Mouse (Mus musculus) gastrocnemius, adult 2 months (tissue): ENCODE results near the gene Lgr4. TPM values are rescaled to one million over a fixed set of nuclear protein-coding genes. Genes with fewer than 3 reads are reported as not detected.
A peak's percentile ranks its signal among the peaks of the same experiment; 100 is the strongest.

Source experiments
- DNase-seq: peaks from one replicate; pipeline ENCODE4 v3.0.0; 2022
- H3K27ac ChIP-seq: fragments of 200-600 bp; 2 replicates; pipeline ENCODE4 v1.8.1; 2022; ENCODE audit warnings: mild to moderate bottlenecking
- H3K4me3 ChIP-seq: fragments of 200-600 bp; 2 replicates; pipeline ENCODE4 v1.8.1; 2022; ENCODE audit warnings: mild to moderate bottlenecking, moderate library complexity
- CTCF ChIP-seq: fragments of 200-600 bp; IDR thresholded peaks from 2 replicates; pipeline ENCODE4 v1.8.1; 2022; ENCODE audit warnings: antibody characterized with exemption, mild to moderate bottlenecking, moderate library complexity
- intact Hi-C: fragments of 180-260 bp; cut with DNase I; formaldehyde crosslinking; loops from one replicate; pipeline ENCODE4 v1.15.1; 2025
- total RNA-seq, 2 experiments: library from RNA; stranded (reverse); gene quantifications; 2 replicates each; pipeline ENCODE4 v1.2.3; 2021

The Lgr4 gene
- total RNA-seq, 2 experiments from 2014 or later: 28.9 to 30.4 TPM

DNA sequence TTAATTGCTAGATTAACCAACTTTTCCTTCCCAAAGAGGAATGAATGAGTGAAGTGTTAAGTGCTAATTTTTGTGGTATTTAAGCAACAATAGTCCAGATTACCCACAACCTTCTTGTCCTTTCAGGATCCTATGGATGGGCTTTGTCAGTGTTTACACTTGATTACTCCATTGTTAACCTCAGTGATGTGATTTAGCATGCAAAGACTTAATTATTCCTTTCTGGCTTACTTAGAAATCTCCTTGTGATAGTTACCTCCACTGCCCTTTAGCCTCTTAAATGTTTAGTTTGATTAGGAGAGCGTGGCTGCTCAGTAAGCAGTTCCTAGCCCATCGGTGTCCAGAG, 18.9 kb downstream of the Lgr4 start:
- intact Hi-C loops: no loop called here
- Histone ChIP-seq H3K4me3 (no peak overlapping the region), H3K27ac (peak overlapping the region; percentile 71)
- no peak for DNase-seq
- no peak for TF ChIP-seq CTCF

DNA sequence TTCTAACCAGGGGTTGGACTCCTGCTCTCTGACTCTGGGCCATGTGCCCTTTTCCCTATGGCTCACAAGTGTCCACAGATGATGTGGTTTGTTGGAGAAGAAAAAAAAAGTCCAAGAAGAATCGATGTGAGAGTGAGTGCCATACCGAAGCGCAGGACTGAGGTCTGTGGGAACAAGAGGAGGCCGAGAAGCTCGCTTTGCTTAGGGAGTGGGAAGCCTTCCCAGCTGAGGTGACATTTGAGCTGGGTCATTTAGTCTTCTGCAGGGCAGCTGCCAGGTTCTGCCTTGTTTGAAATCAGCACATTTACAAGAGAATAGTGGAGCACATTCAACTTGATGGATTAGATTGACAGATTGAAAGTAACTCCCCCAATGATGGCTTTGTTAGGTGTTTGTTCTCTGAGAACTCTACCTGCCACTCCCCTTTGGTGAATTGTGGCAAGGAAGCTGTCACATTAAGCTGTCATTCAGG, 24.6 kb downstream of the Lgr4 start:
- intact Hi-C loops: no loop called here
- TF ChIP-seq CTCF: no peak
- Histone ChIP-seq H3K4me3 (peak overlapping the region; percentile 28; the same call in 1 of the 2 replicates), H3K27ac (peak overlapping the region; percentile 74)
- DNase-seq: peak; percentile 79

DNA sequence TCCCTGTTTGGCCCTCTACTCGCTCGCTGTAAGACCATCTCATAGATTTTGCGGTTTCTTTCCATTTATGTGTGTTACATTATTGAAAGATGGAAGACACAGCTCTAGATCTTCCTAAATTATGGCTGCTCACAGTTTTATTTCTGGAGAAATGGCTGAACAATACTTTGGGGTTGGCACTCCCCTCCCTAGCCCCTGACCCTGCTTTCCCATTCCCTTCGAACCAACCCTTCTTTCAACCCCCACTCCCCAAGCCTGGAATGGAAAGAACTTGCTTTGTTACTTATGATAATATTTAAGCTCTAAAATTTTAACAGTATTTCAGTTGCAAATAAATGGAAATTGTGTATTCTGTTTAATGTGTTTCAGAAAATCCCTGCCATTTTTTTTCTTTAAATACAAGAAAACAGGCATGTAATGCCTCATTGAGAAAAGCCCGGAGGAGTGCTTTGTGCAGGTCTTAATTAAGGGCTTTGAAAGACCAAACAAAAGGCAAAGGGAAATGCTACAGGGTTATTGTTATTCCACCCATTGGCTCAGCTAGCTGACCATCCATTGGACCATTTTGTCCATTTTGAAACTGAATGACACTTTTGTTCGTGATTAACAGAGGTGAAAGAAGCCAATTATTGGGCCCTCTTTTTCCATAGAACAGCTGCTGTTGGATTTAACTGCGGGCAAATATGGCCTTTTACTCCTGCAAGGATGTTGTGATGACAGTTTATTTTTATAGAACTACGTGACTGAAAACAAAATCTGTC, 25.5 kb downstream of the Lgr4 start:
- intact Hi-C loops: no loop called here
- Histone ChIP-seq H3K4me3 (no peak overlapping the region), H3K27ac (no peak overlapping the region)
- DNase-seq: no peak
- no peak for TF ChIP-seq CTCF

DNA sequence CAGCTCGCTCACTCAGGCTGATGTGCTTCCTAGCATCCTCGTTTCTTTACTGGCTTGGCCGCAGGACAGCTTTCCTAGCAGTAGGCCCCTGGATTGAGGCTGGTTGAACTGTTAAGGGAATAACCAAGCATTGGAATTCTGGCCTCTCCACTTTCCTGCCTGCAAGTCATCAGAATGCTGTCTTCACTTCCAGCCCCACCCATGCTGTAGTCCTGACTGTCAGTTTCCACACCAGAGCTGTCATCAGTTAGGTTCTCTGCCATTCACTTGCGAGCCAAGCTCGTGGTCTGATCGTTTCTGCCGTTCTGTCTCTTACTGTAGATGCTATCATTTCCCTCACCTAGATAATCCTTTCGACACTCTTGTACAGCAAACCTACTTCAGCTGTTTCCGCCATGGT, 27.5 kb downstream of the Lgr4 start:
- intact Hi-C loops: no loop called here
- DNase-seq: no peak
- no peak for TF ChIP-seq CTCF
- Histone ChIP-seq H3K4me3 (no peak overlapping the region), H3K27ac (no peak overlapping the region)

DNA sequence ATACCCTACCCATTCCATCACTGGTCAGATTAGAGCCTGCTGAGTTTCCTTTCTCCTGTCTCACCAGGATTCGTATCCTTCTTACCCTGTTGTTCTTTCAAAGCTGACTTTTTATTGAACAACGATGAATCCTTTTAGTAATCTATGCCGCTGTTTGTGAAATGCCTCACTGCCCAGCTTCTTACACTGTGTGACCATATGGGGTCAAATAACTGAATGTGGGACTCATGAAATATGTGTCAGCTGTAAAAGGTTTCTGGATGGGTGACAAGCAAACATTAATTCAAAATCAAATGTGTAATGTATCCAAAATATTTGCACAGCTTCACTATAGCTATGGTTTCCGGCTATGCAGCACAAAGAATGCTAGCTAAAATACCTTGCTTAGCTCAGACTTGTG, 28.1 kb downstream of the Lgr4 start:
- Histone ChIP-seq H3K4me3 (no peak overlapping the region), H3K27ac (no peak overlapping the region)
- no peak for TF ChIP-seq CTCF
- intact Hi-C loops: no loop called here
- no peak for DNase-seq

DNA sequence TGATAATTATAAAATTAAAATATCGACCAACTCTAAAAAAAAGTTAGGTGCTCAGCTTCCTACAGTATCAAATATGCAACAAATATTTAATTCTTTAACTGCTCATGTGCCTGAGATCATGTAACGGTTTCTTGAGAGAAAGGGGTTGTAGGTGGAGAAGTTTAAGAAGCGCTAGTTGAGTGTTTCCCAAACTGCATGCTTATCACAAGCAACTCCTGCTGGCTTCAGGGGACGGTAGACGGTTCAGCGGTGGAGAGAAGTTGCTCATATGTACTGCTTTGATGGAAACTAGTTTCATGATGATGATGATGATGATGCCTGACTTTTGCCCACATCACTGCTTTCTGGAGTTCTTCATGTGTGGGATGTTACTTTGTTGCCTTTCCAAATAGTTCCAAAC, 29.0 kb downstream of the Lgr4 start:
- TF ChIP-seq CTCF: no peak
- no peak overlapping the region for H3K4me3 ChIP-seq
- no peak overlapping the region for H3K27ac ChIP-seq
- DNase-seq: no peak
- intact Hi-C loops: no loop called here

DNA sequence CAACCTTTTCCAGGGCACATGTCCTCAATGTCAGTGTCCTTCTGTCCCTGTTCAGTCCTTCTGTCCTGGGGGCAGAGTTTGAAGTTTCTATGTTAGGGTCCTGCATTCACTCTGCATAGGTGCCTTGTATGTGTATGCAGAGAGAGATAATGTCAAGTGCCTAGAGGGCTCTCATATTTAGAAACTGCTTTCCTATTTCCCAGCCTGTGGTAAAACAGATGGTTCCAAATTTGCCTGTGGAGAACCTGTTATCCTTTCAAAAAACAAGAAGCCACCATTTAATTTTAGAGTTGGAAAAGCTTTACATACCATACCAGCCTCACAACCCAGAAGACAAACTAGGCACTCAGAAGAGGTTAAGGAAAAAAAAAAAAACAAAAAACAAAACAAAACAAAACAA, 32.1 kb downstream of the Lgr4 start:
- intact Hi-C loops: no loop called here
- no peak for TF ChIP-seq CTCF
- Histone ChIP-seq H3K27ac (no peak overlapping the region), H3K4me3 (no peak overlapping the region)
- DNase-seq: no peak

DNA sequence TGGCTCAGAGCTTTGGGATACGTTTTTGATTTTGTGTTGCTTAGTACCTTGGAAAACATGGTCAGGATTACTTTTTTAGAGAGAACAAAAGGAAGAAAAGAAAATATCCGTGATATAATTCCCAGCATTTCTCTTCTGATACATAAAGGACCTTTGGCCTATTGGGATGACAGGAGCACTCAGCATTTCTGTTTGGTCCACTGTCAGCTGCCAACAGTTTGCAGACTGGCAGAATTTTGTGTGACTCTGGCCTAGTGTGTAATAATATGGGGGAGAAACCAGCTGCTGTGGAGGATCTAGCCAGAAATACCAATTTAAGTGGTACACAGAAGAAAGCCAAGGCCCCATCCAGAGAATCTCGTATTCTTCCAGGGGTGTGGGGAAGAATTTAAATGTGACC, 32.9 kb downstream of the Lgr4 start:
- no peak for TF ChIP-seq CTCF
- Histone ChIP-seq H3K27ac (0 out of 2 replicates have a peak overlapping the region, but pooled peaks have one; percentile 10), H3K4me3 (no peak overlapping the region)
- no peak for DNase-seq
- intact Hi-C loops: no loop called here

DNA sequence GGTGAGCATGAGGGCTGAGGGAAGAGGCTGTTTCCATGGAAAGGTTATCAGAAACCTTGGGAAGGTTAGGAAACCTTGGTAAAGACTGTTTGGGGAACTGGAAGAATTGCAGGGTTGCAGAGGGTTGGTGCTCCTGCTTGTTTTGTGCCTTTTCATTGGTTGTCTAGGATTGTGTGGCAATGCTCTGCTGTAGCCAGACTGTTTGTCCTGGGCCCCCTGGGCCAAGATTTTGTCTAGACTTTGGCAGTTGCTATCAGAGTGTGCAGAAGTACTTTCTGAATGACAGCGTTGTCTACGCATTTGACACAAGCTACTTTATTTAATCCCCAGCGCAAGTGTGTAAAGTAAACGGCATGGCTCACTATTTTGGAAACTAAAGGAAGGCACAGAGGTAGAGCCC, 33.6 kb downstream of the Lgr4 start:
- DNase-seq: no peak
- TF ChIP-seq CTCF: no peak
- peak overlapping the region; percentile 4 for H3K27ac ChIP-seq

DNA sequence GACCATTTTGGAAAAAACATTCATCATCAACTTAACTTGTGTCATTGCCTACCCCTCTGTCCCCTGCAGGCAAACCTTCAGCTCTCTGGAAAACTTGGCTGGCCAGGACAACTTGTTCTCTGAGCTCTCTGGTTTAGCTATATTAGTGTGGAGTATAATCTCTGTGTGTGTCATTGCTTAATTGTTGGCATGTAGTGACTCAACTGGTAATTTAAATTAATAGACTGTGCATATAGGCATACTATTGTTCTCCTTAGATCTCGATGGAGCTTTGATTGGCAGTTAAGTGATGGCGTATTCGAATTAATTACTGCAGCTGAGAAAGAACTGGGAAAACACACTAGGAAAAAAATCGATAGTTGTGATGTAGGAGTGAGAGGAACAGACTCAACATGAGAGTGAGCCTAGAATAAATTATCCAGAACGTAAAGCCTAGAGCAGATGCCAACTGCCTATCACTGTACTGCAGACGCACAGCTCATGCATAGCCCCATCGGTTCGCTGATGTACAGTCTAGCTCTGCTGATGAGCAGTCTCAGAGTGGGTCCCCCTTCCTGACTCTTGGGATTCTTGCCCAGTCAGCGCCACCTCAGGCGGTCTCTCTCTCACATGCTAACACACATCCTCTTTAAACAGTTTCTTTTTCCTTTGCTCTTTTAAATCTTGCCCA, 35.7 kb downstream of the Lgr4 start:
- H3K27ac ChIP-seq: no peak overlapping the region
- no peak for TF ChIP-seq CTCF

More for the DNA sequence above, 33.6 kb downstream of the Lgr4 start:
- H3K4me3 ChIP-seq: no peak overlapping the region
- intact Hi-C loops: no loop called here

DNA sequence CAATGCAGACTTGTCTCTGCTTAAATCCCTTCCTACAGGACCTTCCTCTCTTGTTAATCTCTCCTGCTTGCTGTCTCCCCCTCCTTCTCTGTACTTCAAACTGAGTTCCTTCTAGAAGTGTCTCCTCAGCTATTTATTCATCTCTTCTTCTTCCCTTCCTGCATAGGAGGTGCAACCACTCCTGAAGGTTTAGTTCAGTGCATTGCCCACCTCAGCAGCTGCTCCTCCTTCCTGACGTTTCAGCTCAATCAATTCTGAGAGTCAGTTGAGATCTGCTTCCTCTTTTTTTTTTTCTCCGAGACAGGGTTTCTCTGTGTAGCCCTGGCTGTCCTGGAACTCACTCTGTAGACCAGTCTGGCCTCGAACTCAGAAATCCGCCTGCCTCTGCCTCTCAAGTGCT, 36.4 kb downstream of the Lgr4 start:
- no peak overlapping the region for H3K4me3 ChIP-seq
- intact Hi-C loops: no loop called here
- TF ChIP-seq CTCF: no peak
- DNase-seq: no peak
- no peak overlapping the region for H3K27ac ChIP-seq

More for the DNA sequence above, 35.7 kb downstream of the Lgr4 start:
- intact Hi-C loops: no loop called here
- no peak overlapping the region for H3K4me3 ChIP-seq
- no peak for DNase-seq

DNA sequence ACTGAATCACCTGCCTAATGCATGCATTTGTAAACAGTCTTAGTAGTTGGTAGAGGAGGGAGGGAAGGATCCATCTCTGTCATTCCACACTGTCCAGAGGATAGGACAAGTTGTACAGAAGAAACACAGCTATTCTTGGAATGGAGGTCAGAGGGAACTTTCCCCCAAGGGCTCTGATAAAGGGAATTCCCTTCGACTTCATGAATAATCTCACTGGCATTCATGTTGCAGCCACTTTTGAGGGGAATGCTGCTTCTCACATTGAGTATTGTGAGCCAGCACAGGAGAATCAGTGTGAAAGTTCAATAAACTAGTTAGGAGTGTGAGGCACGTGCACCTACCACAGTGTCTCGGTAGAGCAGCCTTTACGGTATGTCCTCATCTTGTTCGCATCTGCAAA, 37.6 kb downstream of the Lgr4 start:
- H3K27ac ChIP-seq: peak overlapping the region; percentile 61
- DNase-seq: no peak
- no peak for TF ChIP-seq CTCF
- H3K4me3 ChIP-seq: no peak overlapping the region
- intact Hi-C loops: loop anchor here (5.0 kb wide), 1 partner anchor 38 kb away; the partner anchor contains the start of gene Lgr4

DNA sequence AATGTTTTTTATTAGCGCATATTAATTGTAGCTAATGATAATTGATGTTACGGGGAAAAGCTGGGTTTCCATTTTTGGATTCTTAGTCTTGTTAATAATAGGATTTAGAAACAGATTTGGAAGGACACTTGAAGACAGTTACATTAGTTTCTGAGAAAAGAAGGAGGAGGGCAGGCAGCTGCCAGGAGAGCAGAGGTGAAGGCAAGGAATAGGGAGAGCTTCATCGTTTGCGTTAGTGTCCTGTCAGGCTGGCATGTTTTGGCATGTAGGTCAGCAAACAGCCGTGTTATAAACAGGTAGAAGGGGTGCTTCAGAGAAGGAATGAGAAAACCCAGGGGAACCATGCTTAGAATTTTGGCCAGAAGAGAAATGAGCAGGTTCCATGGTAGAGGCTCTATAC, 38.5 kb downstream of the Lgr4 start:
- Histone ChIP-seq H3K27ac (peak overlapping the region; percentile 61), H3K4me3 (no peak overlapping the region)
- intact Hi-C loops: loop anchor here (5.0 kb wide), 1 partner anchor 39 kb away; the partner anchor contains the start of gene Lgr4
- DNase-seq: no peak
- no peak for TF ChIP-seq CTCF
